Mouse (Mus musculus) heart, adult 2 months (tissue): ENCODE results near the gene Gm42417. TPM values are rescaled to one million over a fixed set of nuclear protein-coding genes. Genes with fewer than 3 reads are reported as not detected.
"Not testable (repeated sequence)": the region's sequence is repeated elsewhere in the genome, so short reads cannot be mapped to it uniquely, and the experiment has no call there.

ENCODE experiments used
- DNase-seq, 2 experiments: peaks; one replicate each; pipeline ENCODE4 v3.0.0; 2021
- H3K27ac ChIP-seq: fragments of 200-600 bp; 2 replicates; pipeline ENCODE4 v1.8.1; 2022
- H3K27me3 ChIP-seq: fragments of 200-500 bp; 2 replicates; pipeline ENCODE4 v1.6.1; 2012; ENCODE audit warnings: mild to moderate bottlenecking, low read length, inconsistent platforms, mixed read lengths; ENCODE audit not compliant: control insufficient read depth, insufficient read depth
- H3K36me3 ChIP-seq: fragments of 200-500 bp; 2 replicates; pipeline ENCODE4 v1.6.1; 2012; ENCODE audit warnings: low read length, inconsistent platforms; ENCODE audit not compliant: control insufficient read depth, insufficient read depth
- H3K4me1 ChIP-seq: fragments of 200-500 bp; 2 replicates; pipeline ENCODE4 v1.6.1; 2011; ENCODE audit warnings: low read length; ENCODE audit not compliant: control insufficient read depth, insufficient read depth
- H3K4me3 ChIP-seq: fragments of 200-600 bp; 2 replicates; pipeline ENCODE4 v1.8.1; 2022
- H3K79me2 ChIP-seq: fragments of 200-500 bp; replicated peaks from 2 replicates; pipeline ENCODE4 v1.6.1; 2012; ENCODE audit warnings: mild to moderate bottlenecking, inconsistent platforms, low read length, moderate library complexity, mixed read lengths; ENCODE audit not compliant: control insufficient read depth, insufficient read depth
- H3K9ac ChIP-seq: fragments of 200-500 bp; 2 replicates; pipeline ENCODE4 v1.6.1; 2012; ENCODE audit warnings: low read depth, mild to moderate bottlenecking, control low read depth, inconsistent platforms, low read length, mixed read lengths
- CTCF ChIP-seq: fragments of 200-600 bp; IDR thresholded peaks from 2 replicates; pipeline ENCODE4 v1.8.1; 2022; ENCODE audit warnings: antibody characterized with exemption, mild to moderate bottlenecking, moderate library complexity
- EP300 ChIP-seq: fragments of 200-500 bp; IDR thresholded peaks from 2 replicates; pipeline ENCODE4 v1.6.1; 2011; ENCODE audit warnings: low read depth, low read length, control low read depth; ENCODE audit not compliant: insufficient read depth
- POLR2A ChIP-seq: fragments of 200-500 bp; IDR thresholded peaks from 2 replicates; pipeline ENCODE4 v1.6.1; 2011; ENCODE audit warnings: mild to moderate bottlenecking, low read depth, low read length, control low read depth; ENCODE audit not compliant: insufficient read depth
- WGBS: fragments of 180-500 bp; shearing (Covaris S2); methylation state at CpG from one replicate; pipeline ENCODE4 v1.1.7; 2018; 5-methylcytosine and 5-hydroxymethylcytosine counted together
- intact Hi-C: fragments of 180-260 bp; cut with DNase I; formaldehyde crosslinking; loops from one replicate; pipeline ENCODE4 v1.15.1; 2025
- polyA plus RNA-seq: library from polyadenylated mRNA; depleted of rRNA; stranded (reverse); fragments of >200 nt; gene quantifications from 2 replicates; pipeline ENCODE4 v1.2.3, GENCODE M21; 2012
- total RNA-seq, 2 experiments: library from RNA; stranded (reverse); gene quantifications; 2 replicates each; pipeline ENCODE4 v1.2.3; 2021

The Gm42417 gene
- total and polyA plus RNA-seq, 3 experiments, result 148 to 172 TPM; not detected in 1

GRCm38 (mm10) chr1:36538727-36539126 lies 502 bp downstream of the Gm42417 start:
- peaks cover 3% of the 10 kb centered on the region; the same call in 1 of the 2 replicates for H3K4me1 ChIP-seq
- 60% methylated on average over 4 of the region's 4 CpGs for WGBS
- no peaks in the 10 kb centered on the region for H3K36me3 ChIP-seq

GRCm38 (mm10) chr1:36536783-36537182 lies 2.4 kb downstream of the Gm42417 start, which contains the start of gene Ankrd23:
TSS of gene Ankrd23 (minus strand) at chr1:36536883.
- intact Hi-C loops, H3K36me3 ChIP-seq, H3K9ac ChIP-seq, DNase-seq, H3K27me3 ChIP-seq, H3K4me1 ChIP-seq, H3K79me2 ChIP-seq, H3K4me3 ChIP-seq: not testable (repeated sequence)
- 85% methylated on average over 9 of the region's 9 CpGs for WGBS
- H3K27ac ChIP-seq, result peak within 1 kb of the TSS; percentile 89

More at GRCm38 (mm10) chr1:36538727-36539126, 502 bp downstream of the Gm42417 start:
- no peaks in the 10 kb centered on the region for H3K27me3 ChIP-seq
- TF ChIP-seq EP300 (no peak), POLR2A (no peak), CTCF (no peak)
- no peaks in the 10 kb centered on the region for H3K79me2 ChIP-seq
- intact Hi-C loops, result no loop called here
- H3K27ac ChIP-seq, result peak overlapping the region; percentile 75
- no peak overlapping the region for H3K4me3 ChIP-seq
- no peak for DNase-seq
- no peak overlapping the region for H3K9ac ChIP-seq

GRCm38 (mm10) chr1:36536397-36536728 lies 2.9 kb downstream of the Gm42417 start:
- TF ChIP-seq CTCF, result no peak
- TF ChIP-seq EP300, result 0 out of 2 replicates have a peak, but pooled peaks have one; percentile 3
- no peaks in the 10 kb centered on the region for H3K36me3 ChIP-seq
- intact Hi-C loops, result no loop called here
- no peak overlapping the region for H3K4me3 ChIP-seq
- DNase-seq, result no peak
- no peaks in the 10 kb centered on the region for H3K79me2 ChIP-seq
- no peak overlapping the region for H3K9ac ChIP-seq
- H3K27ac ChIP-seq, result peak overlapping the region; percentile 89
- peaks cover 5% of the 10 kb centered on the region; the same call in 1 of the 2 replicates for H3K4me1 ChIP-seq
- WGBS, result 47% methylated on average over 8 of the region's 8 CpGs
- no peaks in the 10 kb centered on the region for H3K27me3 ChIP-seq

- WGBS, result 61% methylated on average over 11 of the region's 11 CpGs
- H3K9ac ChIP-seq, result peak overlapping the region; percentile 59
- intact Hi-C loops, result no loop called here
Observed at GRCm38 (mm10) chr1:36535477-36536396, 3.5 kb downstream of the Gm42417 start.

GRCm38 (mm10) chr1:36534595-36535058 lies 4.6 kb downstream of the Gm42417 start:
- Histone ChIP-seq H3K9ac (peak overlapping the region; percentile 59), H3K4me1 (peaks cover 5% of the 10 kb centered on the region; the same call in 1 of the 2 replicates), H3K4me3 (peak overlapping the region; percentile 41), H3K36me3 (no peaks in the 10 kb centered on the region), H3K27me3 (no peaks in the 10 kb centered on the region), H3K79me2 (no peaks in the 10 kb centered on the region), H3K27ac (peak overlapping the region; percentile 89)
- intact Hi-C loops, result no loop called here
- DNase-seq, result peak in 1 of 2 experiments; percentile 56
- TF ChIP-seq EP300 (peak; percentile 5; the same call in 1 of the 2 replicates), CTCF (peak; percentile 54), POLR2A (no peak)
- WGBS, result 53% methylated on average over 6 of the region's 6 CpGs

More at GRCm38 (mm10) chr1:36535477-36536396, 3.5 kb downstream of the Gm42417 start:
- Histone ChIP-seq H3K27me3 (no peaks in the 10 kb centered on the region), H3K4me3 (peak overlapping the region; percentile 41), H3K27ac (peak overlapping the region; percentile 89), H3K79me2 (no peaks in the 10 kb centered on the region), H3K36me3 (no peaks in the 10 kb centered on the region), H3K4me1 (peaks cover 5% of the 10 kb centered on the region; the same call in 1 of the 2 replicates)
- TF ChIP-seq POLR2A (peak; percentile 70), CTCF (no peak), EP300 (peak; percentile 44; the same call in 1 of the 2 replicates)
- DNase-seq, result peak; percentile 73 to 83

GRCm38 (mm10) chr1:36533546-36533945 lies 5.7 kb downstream of the Gm42417 start:
- intact Hi-C loops, result no loop called here
- DNase-seq, result no peak
- WGBS, result 63% methylated on average over 6 of the region's 6 CpGs
- H3K27ac ChIP-seq, result peak overlapping the region; percentile 89
- H3K4me3 ChIP-seq, result peak overlapping the region; percentile 41
- no peaks in the 10 kb centered on the region for H3K27me3 ChIP-seq
- no peak for TF ChIP-seq CTCF
- TF ChIP-seq EP300, result no peak
- TF ChIP-seq POLR2A, result no peak
- H3K79me2 ChIP-seq, result no peaks in the 10 kb centered on the region
- peaks cover 5% of the 10 kb centered on the region; the same call in 1 of the 2 replicates for H3K4me1 ChIP-seq
- no peaks in the 10 kb centered on the region for H3K36me3 ChIP-seq
- H3K9ac ChIP-seq, result peak overlapping the region; percentile 2; the same call in 1 of the 2 replicates
